Mouse (Mus musculus) heart, embryonic 15.5 days (tissue): ENCODE results near the gene Cul9. TPM values are rescaled to one million over a fixed set of nuclear protein-coding genes. Genes with fewer than 3 reads are reported as not detected.
"Not testable (repeated sequence)": the region's sequence is repeated elsewhere in the genome, so short reads cannot be mapped to it uniquely, and the experiment has no call there.

Experiments
- ATAC-seq: fragments of 200-750 bp; cut with Nextera tagmentation; replicated peaks from 2 replicates; pipeline ENCODE4 v1.8.0; 2017; ENCODE audit warnings: low read depth, moderate TSS enrichment; ENCODE audit not compliant: insufficient number of reproducible peaks, insufficient read depth, low FRiP score
- H3K27ac ChIP-seq: fragments of 300-500 bp; sonication (generic); 2 replicates; pipeline ENCODE4 v1.5.1; 2015; ENCODE audit warnings: mild to moderate bottlenecking, inconsistent platforms
- H3K27me3 ChIP-seq: fragments of 300-500 bp; sonication (generic); 2 replicates; pipeline ENCODE4 v1.6.1; 2015; ENCODE audit warnings: inconsistent platforms
- H3K36me3 ChIP-seq: fragments of 300-500 bp; sonication (generic); 2 replicates; pipeline ENCODE4 v1.6.1; 2015; ENCODE audit warnings: mild to moderate bottlenecking, inconsistent platforms
- H3K4me1 ChIP-seq: fragments of 300-500 bp; sonication (generic); replicated peaks from 2 replicates; pipeline ENCODE4 v1.6.1; 2015; ENCODE audit warnings: inconsistent platforms
- H3K4me2 ChIP-seq: fragments of 300-500 bp; sonication (generic); 2 replicates; pipeline ENCODE4 v1.6.1; 2015; ENCODE audit warnings: inconsistent platforms, mild to moderate bottlenecking, moderate library complexity
- H3K4me3 ChIP-seq: fragments of 300-500 bp; sonication (generic); 2 replicates; pipeline ENCODE4 v1.5.1; 2015; ENCODE audit warnings: mild to moderate bottlenecking, inconsistent platforms
- H3K9ac ChIP-seq: fragments of 300-500 bp; sonication (generic); 2 replicates; pipeline ENCODE4 v1.6.1; 2015; ENCODE audit warnings: mild to moderate bottlenecking, inconsistent platforms
- H3K9me3 ChIP-seq: fragments of 300-500 bp; sonication (generic); replicated peaks from 2 replicates; pipeline ENCODE4 v1.6.1; 2016; ENCODE audit warnings: inconsistent platforms
- WGBS: fragments of 180-500 bp; shearing (Covaris S2); methylation state at CpG from one replicate; pipeline ENCODE4 v1.1.7; 2015; ENCODE audit warnings: mixed read lengths; 5-methylcytosine and 5-hydroxymethylcytosine counted together
- polyA plus RNA-seq: library from polyadenylated mRNA; unstranded; fragments of >200 nt; fragmentation: Nextera tagmentation; extraction: Ambion mirVana; gene quantifications from 2 replicates; pipeline ENCODE4 v1.2.1, GENCODE M21; 2015

Gene Cul9
- polyA plus RNA-seq, 1 experiment from 2014 or later, result 4.6 TPM

DNA sequence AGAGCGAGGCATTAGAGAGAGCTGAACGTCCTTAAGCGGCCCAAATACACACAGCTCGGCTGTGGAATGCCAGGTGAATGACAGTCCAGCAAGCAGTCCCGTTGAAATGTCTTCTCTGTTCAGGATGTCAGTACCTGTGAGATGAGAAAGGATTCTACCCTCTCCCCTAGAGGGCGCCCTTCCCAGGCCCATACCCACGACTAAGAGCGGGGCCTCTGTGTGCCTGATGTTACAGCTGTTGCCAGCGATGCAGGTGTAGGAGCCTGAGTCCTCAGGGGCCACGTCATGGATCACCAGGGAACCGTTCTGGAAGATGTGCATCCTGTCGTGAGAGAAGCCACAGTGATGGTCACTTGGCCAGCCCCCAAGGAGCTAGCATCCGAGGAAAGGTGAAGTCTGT lies 29.9 kb upstream of the Cul9 start:
- Histone ChIP-seq H3K36me3 (peaks cover 60% of the 10 kb centered on the region), H3K27me3 (no peaks in the 10 kb centered on the region), H3K9ac (no peak overlapping the region), H3K9me3 (no peaks in the 10 kb centered on the region), H3K4me2 (no peak overlapping the region), H3K4me1 (no peaks in the 10 kb centered on the region), H3K4me3 (no peak overlapping the region), H3K27ac (no peak overlapping the region)
- no peak for ATAC-seq
- 87% methylated on average over 13 of the region's 13 CpGs for WGBS

DNA sequence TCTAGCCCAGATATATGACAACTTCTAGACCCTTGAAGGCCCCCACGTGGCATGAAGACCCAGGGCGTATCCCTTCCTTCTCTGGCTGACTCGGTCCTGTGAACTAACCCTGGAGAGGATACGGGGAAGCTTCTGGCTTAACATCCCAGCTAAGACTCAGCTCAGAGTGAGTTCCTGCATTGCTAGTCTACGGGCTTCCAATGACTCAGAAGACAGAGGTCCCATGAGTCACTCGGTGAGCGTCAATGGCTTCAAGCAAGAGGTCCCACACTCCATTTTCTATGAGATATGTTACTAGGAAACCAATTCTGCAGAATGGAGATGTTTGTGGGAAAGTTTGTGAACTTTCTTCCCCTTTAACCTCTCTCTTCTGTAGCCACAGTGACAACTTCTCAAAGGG lies 28.3 kb upstream of the Cul9 start:
- WGBS, result 88% methylated on average over 7 of the region's 7 CpGs
- no peak for ATAC-seq
- no peak overlapping the region for H3K4me2 ChIP-seq

DNA sequence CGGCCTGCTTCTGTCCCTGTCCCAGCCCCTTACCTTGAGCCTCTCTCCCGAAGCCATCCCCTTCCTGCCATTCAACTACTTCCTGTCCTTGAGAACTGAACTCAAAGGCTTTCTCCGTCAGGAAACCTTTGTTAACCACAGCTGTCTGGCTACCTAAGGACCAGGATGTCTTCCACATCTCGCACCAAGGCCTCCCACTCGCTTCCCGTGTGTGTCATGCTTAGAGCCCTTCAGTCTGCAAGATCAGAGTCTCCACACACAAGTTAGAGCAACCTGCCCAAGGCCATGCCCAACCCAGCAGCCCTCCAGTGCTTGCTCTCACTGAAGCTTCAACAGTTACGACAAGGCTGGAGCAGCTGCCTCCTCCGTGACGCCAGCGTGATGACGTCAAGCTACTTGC lies 24.8 kb upstream of the Cul9 start:
- peaks cover 67% of the 10 kb centered on the region for H3K36me3 ChIP-seq
- no peaks in the 10 kb centered on the region for H3K4me1 ChIP-seq
- H3K27ac ChIP-seq, result peak overlapping the region; percentile 51
- 71% methylated on average over 11 of the region's 11 CpGs for WGBS
- H3K4me2 ChIP-seq, result no peak overlapping the region
- no peaks in the 10 kb centered on the region for H3K9me3 ChIP-seq
- ATAC-seq, result no peak
- no peaks in the 10 kb centered on the region for H3K27me3 ChIP-seq
- H3K4me3 ChIP-seq, result no peak overlapping the region
- H3K9ac ChIP-seq, result no peak overlapping the region

More for the DNA sequence above, 28.3 kb upstream of the Cul9 start:
- Histone ChIP-seq H3K4me3 (no peak overlapping the region), H3K4me1 (no peaks in the 10 kb centered on the region), H3K27ac (no peak overlapping the region), H3K27me3 (no peaks in the 10 kb centered on the region), H3K9ac (no peak overlapping the region), H3K36me3 (peaks cover 59% of the 10 kb centered on the region), H3K9me3 (no peaks in the 10 kb centered on the region)

DNA sequence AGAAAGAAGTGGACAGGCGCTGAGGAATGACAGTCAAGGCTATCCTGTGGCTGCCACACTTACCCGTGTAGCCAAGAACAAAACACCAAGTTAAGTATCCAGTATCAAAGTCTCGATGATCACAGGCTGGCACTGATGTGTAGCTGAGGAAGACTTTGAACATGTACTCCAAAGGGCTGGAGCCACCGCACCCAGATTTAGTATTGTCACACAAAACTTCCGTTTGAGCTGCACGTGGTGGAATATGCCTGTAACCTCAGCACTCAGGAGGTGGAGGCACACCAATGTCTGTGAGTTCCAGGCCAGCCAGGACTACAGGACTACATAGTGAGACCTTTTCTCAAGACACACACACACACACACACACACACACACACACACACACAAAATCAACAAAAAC lies 13.0 kb upstream of the Cul9 start:
- peaks cover 10% of the 10 kb centered on the region; the same call in 1 of the 2 replicates for H3K36me3 ChIP-seq
- H3K4me3 ChIP-seq, result no peak overlapping the region
- ATAC-seq, result no peak
- H3K9ac ChIP-seq, result no peak overlapping the region
- 88% methylated on average over 6 of the region's 6 CpGs for WGBS
- H3K4me1 ChIP-seq, result peaks cover 13% of the 10 kb centered on the region
- H3K27ac ChIP-seq, result no peak overlapping the region
- H3K4me2 ChIP-seq, result no peak overlapping the region
- H3K27me3 ChIP-seq, result no peaks in the 10 kb centered on the region
- H3K9me3 ChIP-seq, result no peaks in the 10 kb centered on the region

DNA sequence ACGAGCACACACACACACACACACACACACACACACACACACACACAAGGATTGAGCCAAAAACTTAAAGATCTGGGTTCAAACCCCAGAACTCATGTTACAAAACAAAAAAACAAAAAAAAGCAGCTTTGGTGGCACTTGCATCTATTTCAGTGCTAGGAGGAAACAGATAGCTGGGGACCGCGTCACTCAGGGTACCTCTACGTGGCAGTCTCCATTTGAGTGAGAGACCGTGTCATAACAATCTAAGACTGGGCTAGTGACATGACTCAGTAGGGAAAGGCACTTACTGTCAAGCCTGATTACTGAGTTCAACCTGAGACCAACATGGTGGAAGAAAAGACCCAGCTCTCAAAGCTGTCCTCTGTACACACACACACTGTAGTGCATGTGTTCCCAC lies 12.0 kb upstream of the Cul9 start:
- Histone ChIP-seq H3K36me3 (no peaks in the 10 kb centered on the region), H3K9ac (no peak overlapping the region), H3K9me3 (no peaks in the 10 kb centered on the region), H3K27ac (no peak overlapping the region), H3K4me3 (no peak overlapping the region), H3K4me1 (peaks cover 23% of the 10 kb centered on the region), H3K27me3 (no peaks in the 10 kb centered on the region), H3K4me2 (no peak overlapping the region)
- ATAC-seq, result no peak
- whole genome bisulfite sequencing, result 81% methylated on average over 5 of the region's 5 CpGs

DNA sequence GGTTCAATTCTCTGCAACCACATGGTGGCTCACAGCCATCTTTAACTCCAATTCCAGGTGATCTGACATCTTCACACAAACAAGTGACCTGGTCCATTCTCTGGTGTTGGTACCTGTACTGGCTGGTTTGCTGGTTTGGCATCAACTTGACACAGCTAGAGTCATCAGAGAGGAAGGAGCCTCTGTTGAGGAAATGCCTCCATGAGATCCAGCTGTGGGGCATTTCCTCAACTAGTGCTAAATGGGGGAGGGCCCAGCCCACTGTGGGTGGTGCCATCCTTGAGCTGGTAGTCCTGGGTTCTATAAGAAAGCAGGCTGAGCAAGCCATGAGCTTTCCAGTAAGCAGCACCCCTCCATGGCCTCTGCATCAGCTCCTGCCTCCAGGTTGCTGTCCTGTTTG lies 11.1 kb upstream of the Cul9 start:
- not testable (repeated sequence) for H3K4me3 ChIP-seq, H3K9me3 ChIP-seq, ATAC-seq, H3K27me3 ChIP-seq, H3K9ac ChIP-seq, H3K36me3 ChIP-seq
- H3K27ac ChIP-seq, result peak overlapping the region; percentile 88
- H3K4me2 ChIP-seq, result peak overlapping the region; percentile 74
- H3K4me1 ChIP-seq, result peaks cover 26% of the 10 kb centered on the region

DNA sequence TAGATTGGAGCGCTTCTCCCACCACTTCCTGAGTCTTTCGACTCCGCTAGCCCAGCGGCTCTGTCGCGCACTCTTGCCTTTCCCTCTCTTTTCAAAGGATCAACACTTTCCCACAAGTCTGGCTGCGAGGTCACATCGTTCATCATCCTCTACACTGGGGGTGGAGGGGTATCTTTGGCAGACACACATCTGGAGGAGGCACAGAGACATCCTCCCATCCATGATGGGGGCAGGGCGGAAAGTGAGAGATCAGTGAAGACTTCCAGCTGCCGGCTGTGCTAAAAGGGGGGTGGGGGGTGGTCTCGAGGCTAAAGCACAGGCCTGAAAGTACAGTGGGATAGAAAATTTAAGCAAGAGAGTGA lies 10.4 kb upstream of the Cul9 start:
- H3K36me3 ChIP-seq, result peaks cover 10% of the 10 kb centered on the region; the same call in 1 of the 2 replicates
- H3K4me2 ChIP-seq, result peak overlapping the region; percentile 74
- H3K9me3 ChIP-seq, result no peaks in the 10 kb centered on the region
- peaks cover 32% of the 10 kb centered on the region for H3K4me1 ChIP-seq
- peak overlapping the region; percentile 60 for H3K9ac ChIP-seq
- H3K27ac ChIP-seq, result peak overlapping the region; percentile 88
- under 1% methylated on average over 11 of the region's 11 CpGs for WGBS
- H3K4me3 ChIP-seq, result peak overlapping the region; percentile 96
- peak; percentile 0; the same call in 1 of the 2 replicates for ATAC-seq
- no peaks in the 10 kb centered on the region for H3K27me3 ChIP-seq

DNA sequence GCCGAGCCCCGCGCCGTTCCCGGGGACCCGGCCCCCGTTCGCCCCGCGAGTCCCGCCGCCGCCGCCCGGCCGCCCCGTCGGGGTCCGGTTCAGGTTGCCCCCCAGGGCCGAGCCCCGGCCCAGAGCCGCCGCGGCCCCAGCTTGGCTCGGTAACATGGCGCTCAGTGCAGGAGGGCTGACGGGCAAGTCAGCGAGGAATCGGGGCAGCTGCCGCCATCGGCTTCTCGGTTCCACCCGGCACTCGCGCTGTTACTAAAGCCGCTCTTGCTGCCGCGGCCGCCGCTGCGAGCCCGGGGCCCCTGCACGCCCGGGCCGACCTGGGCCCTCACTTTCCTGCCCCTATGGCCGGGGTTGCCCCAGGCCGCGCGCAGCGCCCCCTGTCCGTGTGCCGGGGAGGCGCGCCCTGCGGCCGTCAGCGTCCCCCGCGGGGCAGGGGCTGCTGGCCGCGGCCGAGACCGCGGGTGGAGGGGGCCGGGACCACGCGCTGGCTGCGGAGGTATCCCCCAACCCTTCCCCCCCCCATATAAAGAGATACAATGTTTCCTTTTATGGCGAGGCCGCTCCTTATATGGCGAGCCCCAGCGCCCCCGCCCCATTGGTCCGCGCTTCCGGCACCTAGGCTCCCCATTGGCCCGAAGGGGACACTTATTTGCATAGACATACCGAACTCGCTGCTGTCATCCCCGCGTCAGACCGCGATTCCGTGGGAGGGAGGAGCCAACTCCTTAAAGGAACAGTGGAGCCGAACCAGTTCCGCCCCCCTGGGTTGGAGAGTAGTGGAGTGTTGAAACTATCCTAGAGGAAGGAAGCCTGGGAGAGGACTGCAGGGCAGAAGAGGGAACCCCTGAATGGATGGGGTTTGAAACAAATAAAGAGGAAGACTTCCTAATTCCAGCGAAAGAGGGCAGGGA lies 9.7 kb upstream of the Cul9 start, which contains the start of gene Srf:
Gene Srf, minus strand, starts transcription at position 503 of the 911 bp plus-strand sequence.
- Histone ChIP-seq H3K4me3 (peak within 1 kb of the TSS; percentile 96), H3K9me3 (no peaks in the 10 kb centered on the region), H3K36me3 (peaks cover 17% of the 10 kb centered on the region), H3K4me1 (peaks cover 38% of the 10 kb centered on the region), H3K27ac (peak within 1 kb of the TSS; percentile 96), H3K9ac (peak within 1 kb of the TSS; percentile 100), H3K4me2 (peak within 1 kb of the TSS; percentile 74), H3K27me3 (no peaks in the 10 kb centered on the region)
- under 1% methylated on average over 68 of the region's 87 CpGs for WGBS
- ATAC-seq, result peak; percentile 89

DNA sequence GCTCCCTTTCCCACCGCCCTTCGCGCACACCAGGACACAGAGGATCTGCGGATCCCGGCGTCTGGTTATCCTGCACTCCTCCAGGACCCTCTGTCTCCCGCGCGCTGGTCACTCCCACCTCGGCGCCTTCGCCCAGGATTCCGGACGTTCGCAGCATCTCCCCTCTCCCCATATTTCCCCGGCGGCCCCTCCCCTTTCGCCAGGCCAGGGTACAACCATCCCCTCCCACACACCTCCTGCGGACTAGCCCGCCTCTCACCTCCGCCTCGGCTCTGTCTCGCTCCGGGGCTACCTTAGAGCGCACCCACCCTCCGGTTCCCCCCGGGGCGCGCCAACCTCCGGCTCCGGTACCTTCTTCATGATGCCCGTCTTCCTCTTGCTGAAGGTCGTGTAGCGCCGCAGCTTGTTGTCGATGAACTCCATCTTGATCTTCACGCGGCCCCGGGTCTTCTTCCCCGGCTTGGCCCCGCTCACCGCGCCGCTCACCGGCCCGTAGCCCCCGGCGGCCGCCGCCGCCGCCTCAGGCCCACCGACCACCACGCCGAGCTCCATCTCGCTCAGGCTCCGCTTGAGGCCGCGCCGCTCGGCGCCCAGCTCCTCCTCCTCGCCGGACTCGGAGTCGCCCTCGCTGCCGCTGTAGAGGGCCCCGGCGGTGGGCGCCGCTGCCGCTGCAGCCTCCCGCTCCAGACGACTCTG lies 8.9 kb upstream of the Cul9 start:
- ATAC-seq, result no peak
- under 1% methylated on average over 61 of the region's 75 CpGs for WGBS
- H3K4me3 ChIP-seq, result peak overlapping the region; percentile 96
- peak overlapping the region; percentile 96 for H3K27ac ChIP-seq
- no peaks in the 10 kb centered on the region for H3K9me3 ChIP-seq
- H3K9ac ChIP-seq, result peak overlapping the region; percentile 100
- H3K27me3 ChIP-seq, result no peaks in the 10 kb centered on the region
- H3K4me2 ChIP-seq, result peak overlapping the region; percentile 74
- peaks cover 39% of the 10 kb centered on the region for H3K4me1 ChIP-seq
- peaks cover 25% of the 10 kb centered on the region for H3K36me3 ChIP-seq

DNA sequence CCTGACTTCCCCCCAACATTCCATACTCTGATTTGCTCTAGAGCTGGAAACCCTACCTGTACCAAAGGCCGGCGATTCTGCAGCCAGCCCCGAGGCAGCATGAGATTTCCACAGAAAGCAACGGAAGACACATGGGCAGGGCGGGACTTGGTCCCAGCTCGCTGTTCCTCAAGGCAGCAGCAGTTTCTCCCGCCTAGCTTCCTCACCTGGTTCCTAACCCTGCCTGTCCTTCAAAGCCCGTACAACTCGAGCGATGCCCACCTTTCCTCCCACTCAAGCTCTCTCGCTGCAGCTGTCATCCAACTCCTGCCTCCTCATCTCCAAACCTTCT lies 8.4 kb upstream of the Cul9 start:
- Histone ChIP-seq H3K9me3 (no peaks in the 10 kb centered on the region), H3K9ac (peak overlapping the region; percentile 100), H3K4me2 (peak overlapping the region; percentile 74), H3K27me3 (no peaks in the 10 kb centered on the region), H3K36me3 (peaks cover 30% of the 10 kb centered on the region), H3K4me3 (peak overlapping the region; percentile 96), H3K27ac (peak overlapping the region; percentile 96), H3K4me1 (peaks cover 39% of the 10 kb centered on the region)
- WGBS, result 1% methylated on average over 11 of the region's 11 CpGs
- no peak for ATAC-seq

DNA sequence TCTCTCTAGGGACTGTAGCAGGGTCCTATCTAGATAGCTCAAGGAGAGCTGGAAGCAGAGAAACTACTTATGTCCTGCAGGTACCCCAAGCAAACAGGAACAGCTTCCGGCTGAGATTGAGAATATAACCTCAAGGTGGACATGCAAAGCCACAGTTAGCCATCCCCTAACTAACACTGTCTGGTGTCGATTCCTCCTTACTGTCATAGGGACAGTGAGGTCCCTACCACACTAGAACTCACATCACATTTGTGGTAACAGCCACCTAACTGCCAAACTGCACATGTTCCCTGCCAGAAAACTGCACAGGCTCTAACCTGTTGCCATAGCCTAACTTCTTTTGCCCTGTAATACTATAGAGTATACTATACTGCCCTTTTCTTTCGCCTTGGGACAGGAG lies 7.7 kb upstream of the Cul9 start:
- WGBS, result 40% methylated on average over 3 of the region's 3 CpGs
- no peak for ATAC-seq
- peak overlapping the region; percentile 96 for H3K27ac ChIP-seq

More for the DNA sequence above, 7.7 kb upstream of the Cul9 start:
- peak overlapping the region; percentile 96 for H3K4me3 ChIP-seq
- no peaks in the 10 kb centered on the region for H3K27me3 ChIP-seq
- peak overlapping the region; percentile 100 for H3K9ac ChIP-seq
- H3K4me1 ChIP-seq, result peaks cover 39% of the 10 kb centered on the region
- H3K4me2 ChIP-seq, result peak overlapping the region; percentile 74
- H3K36me3 ChIP-seq, result peaks cover 35% of the 10 kb centered on the region
- no peaks in the 10 kb centered on the region for H3K9me3 ChIP-seq
